Mouse (Mus musculus) c-Kit-positive CD71-positive TER-119-positive erythroid progenitor cells, embryonic 14.5 days (primary cell): ENCODE results near the gene Akap1.
"Not testable (repeated sequence)": the region's sequence is repeated elsewhere in the genome, so short reads cannot be mapped to it uniquely, and the experiment has no call there.

Source experiments
- DNase-seq: peaks from one replicate; pipeline ENCODE4 v3.0.0-alpha.2; 2013; ENCODE audit warnings: low spot score

Gene Akap1

GRCm38 (mm10) chr11:88864458-88865197 lies at the start of gene Akap1:
Gene Akap1, minus strand, starts transcription at chr11:88864586.
- DNase-seq, result peak; percentile 89

- no peak for DNase-seq
These were observed 45.1 kb upstream of the Akap1 start for GRCm38 (mm10) chr11:88909388-88910036.

DNA sequence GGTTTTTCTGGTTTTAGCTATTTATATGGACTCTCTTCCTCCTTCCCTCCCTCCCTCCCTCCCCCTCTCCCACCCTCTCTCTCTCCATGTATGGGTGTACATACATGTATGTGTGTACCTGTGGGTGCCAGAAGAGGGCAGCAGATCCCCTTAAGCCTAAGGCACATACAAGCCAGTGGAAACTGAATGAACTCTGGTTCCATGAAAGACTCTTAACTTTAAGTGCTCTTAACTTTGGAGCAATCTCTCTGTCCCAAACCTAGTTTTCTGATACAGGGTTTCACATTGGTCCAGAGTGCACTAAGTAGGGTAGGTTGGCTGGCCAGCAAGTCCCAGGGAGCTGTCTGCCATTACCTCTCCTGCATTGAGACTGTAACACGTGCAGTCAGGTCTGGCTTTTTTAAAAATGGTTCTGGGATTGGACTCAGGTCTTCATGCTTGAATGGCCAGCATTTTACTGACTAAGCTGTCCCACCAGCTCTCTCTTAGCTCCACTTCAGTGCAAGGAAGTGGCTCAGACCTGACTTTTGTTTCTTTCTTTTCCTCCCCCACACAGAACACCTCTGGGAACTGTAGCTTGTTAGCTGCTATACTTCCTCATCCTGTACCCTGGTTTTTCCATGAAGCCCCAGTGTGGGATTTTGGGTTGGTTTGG lies 44.3 kb upstream of the Akap1 start:
- DNase-seq, result peak; percentile 26

DNA sequence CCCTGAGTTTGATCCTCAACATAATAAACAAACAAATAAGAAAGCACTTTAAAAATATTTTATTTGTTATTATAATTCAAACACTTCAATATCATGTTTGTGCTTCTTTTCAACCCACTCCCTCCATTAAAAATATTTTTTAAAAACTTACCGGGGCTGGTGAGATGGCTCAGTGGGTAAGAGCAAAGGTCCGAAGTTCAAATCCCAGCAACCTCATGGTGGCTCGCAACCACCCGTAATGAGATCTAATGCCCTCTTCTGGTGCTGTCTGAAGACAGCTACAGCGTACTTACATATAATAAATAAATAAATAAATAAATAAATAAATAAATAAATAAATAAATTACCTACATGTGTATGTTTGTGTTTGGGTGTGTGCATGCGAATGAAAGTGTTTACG lies 43.5 kb upstream of the Akap1 start:
- no peak for DNase-seq

DNA sequence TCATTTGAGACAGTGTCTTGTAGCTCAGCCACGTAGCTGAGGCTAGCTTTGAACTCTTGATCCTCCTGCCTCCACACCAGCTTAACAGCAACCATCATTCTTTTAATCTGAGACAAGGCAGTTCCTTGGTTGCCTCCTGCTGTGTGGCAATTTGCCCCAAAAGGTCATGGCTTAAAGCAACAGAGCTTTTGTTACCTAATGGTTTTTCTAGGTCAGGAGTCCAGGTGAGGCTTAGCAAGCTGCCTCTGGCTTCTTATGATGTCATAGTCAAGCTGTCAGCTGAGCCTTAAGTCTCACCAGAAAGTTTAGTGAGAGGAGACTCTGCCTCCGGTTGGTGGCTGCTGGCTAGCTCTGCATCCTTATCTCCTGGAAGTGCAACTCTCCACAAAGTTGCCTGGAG lies 41.2 kb upstream of the Akap1 start:
- no peak for DNase-seq

DNA sequence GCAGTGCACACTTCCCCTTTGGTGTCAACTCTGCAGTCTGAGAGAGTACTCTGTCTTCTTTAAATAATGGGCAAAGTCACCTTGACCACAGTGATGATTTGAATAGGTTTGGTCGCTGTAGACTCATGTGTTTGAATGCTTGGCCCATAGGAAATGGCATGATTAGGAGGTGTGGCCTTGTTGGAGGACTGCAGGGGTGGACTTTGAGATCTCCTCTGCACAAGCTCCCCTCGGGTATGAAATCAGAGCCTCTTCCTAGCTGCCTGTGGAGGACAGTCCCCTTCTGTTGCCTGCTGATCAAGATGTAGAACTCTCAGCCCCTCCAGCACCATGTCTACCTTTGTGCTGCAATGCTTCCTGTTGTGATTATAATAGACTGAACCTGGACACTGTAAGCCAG lies 39.7 kb upstream of the Akap1 start:
- no peak for DNase-seq

DNA sequence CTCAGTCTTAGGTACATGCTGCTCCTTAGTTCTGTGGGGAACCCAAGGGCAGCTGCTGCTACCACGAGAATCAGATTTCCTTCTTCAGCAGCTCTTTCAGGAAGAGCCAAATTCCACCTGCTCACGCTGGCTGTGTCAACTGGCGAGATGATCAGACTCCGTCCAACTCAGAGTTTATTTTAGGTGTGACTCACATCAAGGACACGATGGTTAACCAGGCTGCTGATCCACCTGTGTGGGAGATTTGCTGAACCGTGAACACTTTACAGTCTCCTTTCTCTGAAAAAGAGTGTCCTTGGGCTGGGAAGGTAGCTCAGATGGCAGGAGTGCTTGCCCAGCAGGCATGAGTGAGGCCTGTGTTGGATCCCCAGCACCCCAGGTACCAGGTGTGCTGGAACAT lies 38.4 kb upstream of the Akap1 start:
- DNase-seq, result no peak

DNA sequence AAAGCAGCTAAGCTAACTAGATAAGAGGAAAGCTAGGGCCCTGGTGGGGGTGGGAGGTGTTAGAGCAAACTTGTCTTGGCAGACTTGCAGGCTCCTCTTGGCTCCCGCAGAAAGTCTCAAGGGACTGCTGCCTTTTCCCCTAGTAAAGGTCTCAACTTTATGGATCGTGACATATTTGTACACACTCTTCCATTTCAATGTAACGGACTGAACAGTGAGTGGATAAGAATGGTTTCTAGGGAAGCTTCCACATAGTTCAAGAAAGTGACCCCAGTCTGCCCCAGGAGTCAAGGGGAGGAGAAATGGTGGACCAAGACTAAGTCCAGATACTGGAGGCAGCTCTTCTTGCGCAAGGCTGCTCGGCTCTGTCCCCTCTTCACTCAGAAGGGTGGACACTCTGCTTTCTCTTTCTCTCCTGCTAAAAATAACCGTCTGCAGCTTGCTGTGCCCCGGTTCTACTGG lies 37.0 kb upstream of the Akap1 start:
- DNase-seq, result no peak

DNA sequence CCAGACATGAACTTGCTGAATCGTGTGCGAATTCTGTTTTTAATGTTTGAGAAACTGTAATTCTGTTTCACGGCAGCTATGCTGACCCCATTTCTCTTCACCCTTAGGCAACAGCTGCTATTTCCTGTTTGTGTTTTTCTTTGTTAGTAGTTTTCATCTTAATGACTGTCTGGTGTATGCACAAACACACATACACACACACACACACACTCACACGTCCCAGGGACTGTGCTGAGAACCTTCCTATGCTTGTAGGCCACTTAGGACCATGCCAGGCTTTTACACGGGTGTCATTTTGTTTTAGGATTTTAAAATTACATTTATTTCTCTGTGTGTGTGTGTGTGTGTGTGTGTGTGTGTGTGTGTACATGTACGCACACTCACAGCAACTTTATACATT lies 35.2 kb upstream of the Akap1 start:
- no peak for DNase-seq

DNA sequence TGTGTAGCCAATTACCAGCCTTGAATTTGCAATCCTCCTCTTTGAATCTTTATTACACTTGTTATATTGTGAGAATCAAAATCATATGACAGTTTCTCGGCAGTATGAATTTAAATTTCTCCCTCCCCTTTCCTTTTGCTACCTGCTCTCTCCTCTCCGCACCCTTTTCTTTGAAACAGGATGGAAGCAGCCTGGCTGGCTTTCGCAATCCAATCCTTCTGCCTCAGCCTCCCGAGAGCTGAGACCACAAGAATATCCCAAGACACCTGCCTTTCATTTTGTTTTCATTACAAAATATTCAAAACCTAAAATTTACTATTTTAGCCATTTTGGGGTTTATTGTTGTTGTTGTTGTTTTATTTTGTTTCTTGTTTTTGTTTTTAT lies 34.0 kb upstream of the Akap1 start:
- no peak for DNase-seq

GRCm38 (mm10) chr11:88897624-88898379 lies 33.4 kb upstream of the Akap1 start:
- no peak for DNase-seq

DNA sequence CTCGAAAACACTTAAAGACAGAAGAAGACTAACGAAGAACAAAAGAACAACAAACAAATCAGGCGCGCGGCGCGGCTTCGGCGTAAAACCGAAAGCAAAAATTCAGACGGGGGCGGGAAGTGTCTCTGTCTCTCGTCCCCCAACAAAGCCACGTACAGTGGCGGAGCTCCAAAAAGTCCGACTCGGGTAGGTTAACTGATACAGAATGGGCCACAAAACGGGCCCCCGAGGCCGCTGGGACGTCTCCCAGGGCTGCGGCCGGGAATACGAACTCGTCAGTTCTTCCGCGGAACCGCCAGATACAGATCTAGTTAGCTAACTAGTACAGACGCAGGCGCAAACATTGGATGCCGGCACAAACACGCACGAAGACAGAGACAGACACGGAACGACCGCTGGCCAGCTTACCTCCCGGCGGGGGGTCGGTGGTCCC lies 31.4 kb upstream of the Akap1 start:
- not testable (repeated sequence) for DNase-seq

GRCm38 (mm10) chr11:88895235-88895634 lies 30.8 kb upstream of the Akap1 start:
- not testable (repeated sequence) for DNase-seq

DNA sequence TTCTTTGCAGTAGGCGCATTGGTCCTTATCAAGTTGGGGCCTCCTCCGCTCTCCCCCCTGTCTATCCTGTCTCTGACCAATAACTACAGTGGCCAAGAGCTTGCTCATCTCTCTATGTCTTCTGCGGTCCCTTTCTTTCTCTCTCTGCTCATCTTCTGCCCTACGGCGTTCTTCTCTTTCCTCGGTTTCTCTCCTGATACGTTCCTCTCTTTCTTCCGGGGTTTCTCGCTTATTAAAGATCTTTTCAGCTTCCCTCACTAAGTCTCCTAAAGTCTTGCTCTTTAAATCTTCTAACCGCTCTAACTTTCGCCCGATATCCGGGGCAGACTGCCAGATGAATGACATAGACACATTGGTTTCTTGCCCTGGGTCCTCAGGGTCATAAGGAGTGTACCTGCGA lies 29.9 kb upstream of the Akap1 start:
- DNase-seq, result not testable (repeated sequence)

DNA sequence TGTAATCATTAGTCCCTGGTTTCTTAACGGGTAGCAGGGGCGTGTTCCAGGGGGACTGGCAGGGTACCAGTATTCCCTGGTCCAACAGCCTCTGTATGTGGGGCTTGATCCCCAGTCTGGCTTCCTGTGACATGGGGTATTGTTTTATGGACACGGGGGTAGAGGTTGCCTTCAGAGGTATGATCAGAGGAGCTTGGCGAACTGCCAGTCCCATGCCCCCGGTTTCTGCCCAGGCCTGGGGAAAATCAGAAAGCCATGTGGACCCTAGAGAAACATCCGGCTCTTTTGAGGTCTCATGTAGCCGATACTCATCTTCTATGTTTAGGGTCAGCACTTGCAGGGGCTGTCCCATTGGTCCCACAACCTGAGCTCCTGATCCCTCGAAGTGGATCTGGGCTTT lies 29.1 kb upstream of the Akap1 start:
- not testable (repeated sequence) for DNase-seq

- not testable (repeated sequence) for DNase-seq
These were observed 28.4 kb upstream of the Akap1 start for GRCm38 (mm10) chr11:88892789-88893188.

DNA sequence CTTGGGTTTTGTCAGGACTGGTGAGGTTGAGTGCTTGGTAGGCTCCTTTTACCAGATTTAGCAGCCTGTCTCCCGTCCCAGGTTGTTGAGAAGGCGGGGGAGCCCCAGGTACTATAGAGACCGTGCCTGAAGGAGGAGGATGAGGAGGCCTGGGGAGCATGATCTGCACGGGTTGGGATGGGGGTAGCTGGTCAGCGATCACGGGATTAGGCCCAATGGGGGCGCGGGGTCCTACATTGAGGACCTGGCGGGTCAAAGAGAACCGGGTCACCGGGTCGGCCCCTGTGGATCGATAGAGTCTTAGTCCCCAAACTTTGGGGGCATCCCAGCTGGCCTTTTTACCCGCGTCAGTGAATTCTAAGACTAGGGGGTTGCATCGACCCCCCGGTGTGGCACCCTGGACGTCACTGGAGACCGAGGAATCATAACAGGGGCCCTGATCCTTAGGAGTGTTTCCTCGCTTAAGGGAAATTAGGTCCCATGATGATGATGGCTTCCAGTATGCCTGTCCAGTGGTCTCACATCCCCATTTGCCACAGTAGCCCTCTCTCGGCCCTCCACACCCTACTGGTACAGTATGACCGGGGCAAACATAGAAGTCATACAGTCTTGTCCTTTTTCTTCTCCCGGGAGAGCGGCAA lies 27.7 kb upstream of the Akap1 start:
- not testable (repeated sequence) for DNase-seq

GRCm38 (mm10) chr11:88891446-88891845 lies 27.1 kb upstream of the Akap1 start:
- DNase-seq, result not testable (repeated sequence)

DNA sequence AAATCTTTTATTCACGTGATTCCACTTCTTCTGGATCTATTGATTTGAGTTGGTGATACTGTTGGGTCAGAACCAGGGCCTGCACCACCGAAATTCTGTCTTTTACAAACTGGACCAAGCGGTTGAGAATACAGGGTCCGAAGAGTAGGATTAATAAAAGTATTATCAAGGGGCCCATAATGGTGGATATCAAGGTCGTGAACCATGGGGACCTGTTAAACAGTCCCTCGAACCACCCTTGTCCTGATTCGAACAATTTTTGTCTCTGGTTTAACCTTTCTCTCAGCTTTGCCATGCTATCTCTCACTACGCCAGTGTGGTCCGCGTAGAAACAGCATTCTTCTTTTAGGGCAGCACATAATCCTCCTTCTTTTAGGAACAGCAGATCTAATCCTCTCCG lies 26.5 kb upstream of the Akap1 start:
- DNase-seq, result not testable (repeated sequence)

DNA sequence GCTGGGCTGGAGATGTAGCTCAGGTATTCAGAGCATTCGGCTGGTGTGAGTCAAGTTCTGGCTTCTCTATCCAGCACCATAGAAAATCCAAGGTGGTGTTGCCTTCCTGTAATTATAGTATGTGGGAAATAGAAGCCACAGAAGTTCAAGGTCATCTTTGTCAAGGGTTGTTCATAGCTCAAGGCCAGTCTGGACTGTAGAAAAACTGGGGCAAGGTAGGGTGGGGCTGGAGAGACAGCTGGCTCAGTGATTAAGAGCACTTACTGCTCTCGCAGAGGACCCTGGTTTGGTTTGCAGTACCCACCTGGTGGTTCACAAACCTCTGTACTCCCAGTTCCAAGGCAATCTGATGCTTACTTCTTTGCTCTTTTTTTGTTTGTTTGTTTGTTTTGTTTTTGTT lies 24.6 kb upstream of the Akap1 start:
- DNase-seq, result no peak

- no peak for DNase-seq
These were observed 20.1 kb upstream of the Akap1 start for GRCm38 (mm10) chr11:88884376-88885065.
